Mouse (Mus musculus) forebrain, embryonic 16.5 days (tissue): ENCODE results near the gene Nav2. TPM values are rescaled to one million over a fixed set of nuclear protein-coding genes. Genes with fewer than 3 reads are reported as not detected.
A peak's percentile ranks its signal among the peaks of the same experiment; 100 is the strongest.

ENCODE experiments used
- ATAC-seq: fragments of 200-750 bp; cut with Nextera tagmentation; 2 replicates; pipeline ENCODE4 v1.8.0; 2017; ENCODE audit warnings: mild to moderate bottlenecking, moderate library complexity
- H3K27ac ChIP-seq: fragments of 300-500 bp; sonication (generic); 2 replicates; pipeline ENCODE4 v1.5.1; 2014; ENCODE audit warnings: low read length, control low read depth
- H3K27me3 ChIP-seq: fragments of 300-500 bp; sonication (generic); replicated peaks from 2 replicates; pipeline ENCODE4 v1.6.1; 2014; ENCODE audit warnings: low read length; ENCODE audit not compliant: control insufficient read depth, insufficient read depth
- H3K36me3 ChIP-seq: fragments of 300-500 bp; sonication (generic); 2 replicates; pipeline ENCODE4 v1.6.1; 2014; ENCODE audit not compliant: control insufficient read depth, insufficient read depth
- H3K4me1 ChIP-seq: fragments of 300-500 bp; sonication (generic); replicated peaks from 2 replicates; pipeline ENCODE4 v1.6.1; 2014; ENCODE audit warnings: low read length; ENCODE audit not compliant: control insufficient read depth, insufficient read depth
- H3K4me2 ChIP-seq: fragments of 300-500 bp; sonication (generic); 2 replicates; pipeline ENCODE4 v1.6.1; 2014; ENCODE audit warnings: mild to moderate bottlenecking, low read length, control low read depth
- H3K4me3 ChIP-seq: fragments of 300-500 bp; sonication (generic); replicated peaks from 2 replicates; pipeline ENCODE4 v1.5.1; 2014; ENCODE audit warnings: mild to moderate bottlenecking, low read length, control low read depth
- H3K9ac ChIP-seq: fragments of 300-500 bp; sonication (generic); replicated peaks from 2 replicates; pipeline ENCODE4 v1.6.1; 2014; ENCODE audit warnings: low read depth, low read length, control low read depth
- H3K9me3 ChIP-seq: fragments of 300-500 bp; sonication (generic); 2 replicates; pipeline ENCODE4 v1.6.1; 2016; ENCODE audit warnings: low read length; ENCODE audit not compliant: control insufficient read depth
- WGBS: fragments of 180-500 bp; shearing (Covaris S2); extraction: QIAGEN DNeasy Blood & Tissue Kit; methylation state at CpG from one replicate; pipeline ENCODE4 v1.1.7; 2014; 5-methylcytosine and 5-hydroxymethylcytosine counted together
- polyA plus RNA-seq: library from polyadenylated mRNA; unstranded; fragments of >200 nt; fragmentation: Nextera tagmentation; extraction: Ambion mirVana; gene quantifications from 2 replicates; pipeline ENCODE4 v1.2.1, GENCODE M21; 2015

Nav2 gene
- polyA plus RNA-seq, 1 experiment from 2014 or later = 35.2 TPM

DNA sequence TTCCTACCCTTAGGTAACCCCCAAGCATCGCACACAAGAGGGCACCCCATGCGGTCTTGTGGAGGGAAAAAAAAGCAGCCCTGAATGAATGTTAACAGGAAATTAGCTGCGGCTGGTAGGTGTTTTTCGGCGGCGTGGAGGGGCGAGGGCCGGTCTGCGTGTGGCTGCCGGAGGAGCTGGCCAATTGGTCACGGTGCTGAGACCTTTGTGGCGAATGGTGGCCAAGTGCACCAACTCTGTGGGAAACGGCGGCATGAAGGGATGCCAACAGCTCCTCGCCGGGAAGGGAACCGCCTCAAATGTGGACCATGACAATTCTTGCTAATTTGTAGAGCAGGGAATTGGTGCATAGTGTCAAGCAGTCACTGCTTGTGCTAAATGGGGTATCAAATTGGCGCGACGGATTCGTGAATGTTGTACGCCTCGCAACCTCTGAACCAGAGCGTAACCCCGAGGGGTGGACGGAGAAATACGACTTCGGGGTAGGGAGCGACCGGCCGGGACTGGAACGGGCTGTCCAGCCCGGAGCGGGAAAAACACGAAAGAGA is 726.6 kb downstream of the Nav2 start:
- Histone ChIP-seq H3K4me3 (no peak overlapping the region), H3K4me1 (peaks cover 19% of the 10 kb centered on the region), H3K27me3 (peaks cover 68% of the 10 kb centered on the region), H3K9ac (no peak overlapping the region), H3K36me3 (no peaks in the 10 kb centered on the region), H3K27ac (no peak overlapping the region), H3K4me2 (no peak overlapping the region), H3K9me3 (no peaks in the 10 kb centered on the region)
- ATAC-seq = no peak
- WGBS = under 1% methylated on average over 35 of the region's 35 CpGs

- WGBS = 1% methylated on average over 22 of the region's 22 CpGs
- Histone ChIP-seq H3K27me3 (peaks cover 68% of the 10 kb centered on the region), H3K4me2 (no peak overlapping the region), H3K36me3 (no peaks in the 10 kb centered on the region), H3K9me3 (no peaks in the 10 kb centered on the region), H3K4me3 (no peak overlapping the region), H3K4me1 (peaks cover 23% of the 10 kb centered on the region), H3K27ac (no peak overlapping the region), H3K9ac (no peak overlapping the region)
- no peak for ATAC-seq
Observed at GRCm38 (mm10) chr7:49635971-49636370, 727.5 kb downstream of the Nav2 start.

DNA sequence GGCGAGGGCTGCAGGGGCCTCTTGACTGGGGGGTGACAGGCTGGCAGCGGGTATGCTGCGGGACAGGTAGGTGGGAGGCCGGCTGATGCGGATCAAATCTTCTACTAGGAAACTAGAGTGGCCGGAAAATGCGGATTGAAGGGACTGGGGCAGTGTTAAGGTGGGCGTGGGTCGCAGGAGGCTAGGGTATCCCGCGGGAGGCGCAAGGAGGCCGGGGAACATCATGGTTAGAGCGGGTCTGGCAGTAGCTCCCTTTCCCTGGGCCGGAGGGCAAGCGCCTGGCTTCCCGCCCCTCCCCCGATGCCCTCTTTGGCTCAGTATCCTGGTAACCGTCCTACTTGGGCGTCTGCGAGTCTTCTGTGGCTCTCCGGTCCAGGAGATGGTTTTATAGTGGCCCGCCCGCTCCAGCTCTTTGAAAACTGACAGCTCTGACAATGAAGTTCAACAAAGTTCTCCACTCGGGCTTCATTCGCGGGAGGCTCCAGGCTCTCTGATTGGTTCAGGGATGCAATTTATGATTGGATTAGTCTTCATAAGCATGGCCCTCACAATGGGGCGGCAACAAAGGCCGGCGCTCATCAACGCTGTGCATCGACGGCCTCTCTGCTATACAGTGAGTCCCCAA is 728.1 kb downstream of the Nav2 start, which contains the start of gene Dbx1:
TSS of gene Dbx1 (minus strand) at position 359 of the 625 bp plus-strand sequence.
- no peak within 1 kb of the TSS for H3K4me2 ChIP-seq
- no peak within 1 kb of the TSS for H3K27ac ChIP-seq
- no peak within 1 kb of the TSS for H3K9ac ChIP-seq
- ATAC-seq = peak; percentile 6; the same call in 1 of the 2 replicates
- H3K27me3 ChIP-seq = peaks cover 66% of the 10 kb centered on the region
- no peaks in the 10 kb centered on the region for H3K36me3 ChIP-seq
- H3K4me3 ChIP-seq = no peak within 1 kb of the TSS
- peaks cover 23% of the 10 kb centered on the region for H3K4me1 ChIP-seq
- no peaks in the 10 kb centered on the region for H3K9me3 ChIP-seq
- WGBS = under 1% methylated on average over 33 of the region's 33 CpGs

GRCm38 (mm10) chr7:49637281-49637680 is 728.8 kb downstream of the Nav2 start:
- Histone ChIP-seq H3K9me3 (no peaks in the 10 kb centered on the region), H3K4me3 (no peak overlapping the region), H3K9ac (no peak overlapping the region), H3K4me2 (no peak overlapping the region), H3K27ac (no peak overlapping the region), H3K27me3 (peaks cover 67% of the 10 kb centered on the region), H3K36me3 (no peaks in the 10 kb centered on the region), H3K4me1 (peaks cover 23% of the 10 kb centered on the region)
- ATAC-seq = no peak
- WGBS = under 1% methylated on average over 9 of the region's 9 CpGs

GRCm38 (mm10) chr7:49637851-49638663 is 729.5 kb downstream of the Nav2 start:
- H3K9ac ChIP-seq = no peak overlapping the region
- under 1% methylated on average over 21 of the region's 21 CpGs for WGBS
- no peak overlapping the region for H3K27ac ChIP-seq
- ATAC-seq = no peak
- peaks cover 62% of the 10 kb centered on the region for H3K27me3 ChIP-seq
- H3K4me2 ChIP-seq = no peak overlapping the region
- no peaks in the 10 kb centered on the region for H3K9me3 ChIP-seq
- H3K4me1 ChIP-seq = peaks cover 20% of the 10 kb centered on the region
- no peaks in the 10 kb centered on the region for H3K36me3 ChIP-seq
- no peak overlapping the region for H3K4me3 ChIP-seq

GRCm38 (mm10) chr7:49638941-49639776 is 730.6 kb downstream of the Nav2 start:
- Histone ChIP-seq H3K9ac (no peak overlapping the region), H3K27ac (no peak overlapping the region), H3K9me3 (no peaks in the 10 kb centered on the region; the same call in 1 of the 2 replicates), H3K4me2 (no peak overlapping the region), H3K36me3 (no peaks in the 10 kb centered on the region), H3K4me1 (peaks cover 13% of the 10 kb centered on the region), H3K27me3 (peaks cover 64% of the 10 kb centered on the region), H3K4me3 (no peak overlapping the region)
- no peak for ATAC-seq
- 2% methylated on average over 35 of the region's 35 CpGs for WGBS

GRCm38 (mm10) chr7:49639864-49640708 is 731.6 kb downstream of the Nav2 start:
- 3% methylated on average over 18 of the region's 18 CpGs for WGBS
- ATAC-seq = peak; percentile 34
- Histone ChIP-seq H3K27ac (no peak overlapping the region), H3K9me3 (no peaks in the 10 kb centered on the region; the same call in 1 of the 2 replicates), H3K4me1 (peaks cover 9% of the 10 kb centered on the region), H3K27me3 (peaks cover 64% of the 10 kb centered on the region), H3K9ac (no peak overlapping the region), H3K36me3 (no peaks in the 10 kb centered on the region), H3K4me2 (no peak overlapping the region), H3K4me3 (no peak overlapping the region)

DNA sequence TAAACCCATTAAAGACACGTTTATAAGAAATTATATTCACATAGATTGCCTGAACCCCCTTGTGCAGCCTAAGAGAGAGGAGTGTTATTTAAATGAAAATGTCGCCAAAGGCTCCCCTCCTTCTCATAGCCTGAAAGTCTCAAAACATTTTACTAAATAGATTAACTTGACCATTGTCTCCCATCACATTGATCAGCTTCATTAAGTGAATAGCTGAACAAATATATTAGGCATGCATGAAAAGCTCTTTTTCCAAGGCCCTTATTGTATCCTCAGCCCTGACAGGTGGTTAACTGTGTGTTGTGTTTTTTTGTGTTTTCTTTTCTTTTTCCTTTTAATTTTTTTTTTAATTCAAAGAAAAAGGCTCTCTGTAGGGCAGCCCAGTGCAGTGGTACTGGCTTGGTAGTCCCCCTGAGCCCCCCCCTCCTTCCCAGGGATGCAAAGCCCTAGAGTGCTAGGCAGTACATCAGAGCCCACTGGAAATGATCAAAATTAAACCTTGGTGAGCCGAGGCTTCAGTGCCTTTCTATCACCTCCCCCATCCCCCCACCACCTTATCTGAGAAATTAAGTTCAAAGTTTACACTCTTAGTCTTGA is 732.3 kb downstream of the Nav2 start:
- Histone ChIP-seq H3K27me3 (peaks cover 64% of the 10 kb centered on the region), H3K27ac (no peak overlapping the region), H3K4me3 (no peak overlapping the region), H3K9ac (no peak overlapping the region), H3K4me2 (no peak overlapping the region), H3K9me3 (no peaks in the 10 kb centered on the region; the same call in 1 of the 2 replicates), H3K36me3 (no peaks in the 10 kb centered on the region), H3K4me1 (peaks cover 7% of the 10 kb centered on the region)
- peak; percentile 53 for ATAC-seq
- 4% methylated on average over 3 of the region's 3 CpGs for WGBS
